Mouse (Mus musculus) heart, embryonic 14.5 days (tissue): ENCODE results near the gene Cldn10. TPM values are rescaled to one million over a fixed set of nuclear protein-coding genes. Genes with fewer than 3 reads are reported as not detected.

Source experiments
- ATAC-seq: fragments of 200-750 bp; cut with Nextera tagmentation; 2 replicates; pipeline ENCODE4 v1.8.0; 2017; ENCODE audit warnings: low read depth, moderate TSS enrichment; ENCODE audit not compliant: insufficient number of reproducible peaks, insufficient read depth, low FRiP score
- H3K27ac ChIP-seq, 2 experiments: fragments of 200-500 bp in 1 of 2; fragments of 300-500 bp in 1 of 2; sonication (generic) in 1 of 2; replicated peaks in 1 of 2; 2 replicates each; pipeline ENCODE4 v1.5.1; 2012 to 2014; ENCODE audit warnings: low read depth in 2 of 2, low read length in 2 of 2, control low read depth in 1 of 2, mild to moderate bottlenecking in 1 of 2, mixed read lengths in 1 of 2; ENCODE audit not compliant: control insufficient read depth in 1 of 2, insufficient read depth in 1 of 2
- H3K27me3 ChIP-seq: fragments of 300-500 bp; sonication (generic); 2 replicates; pipeline ENCODE4 v1.6.1; 2014; ENCODE audit warnings: mild to moderate bottlenecking, low read length, control low read depth; ENCODE audit not compliant: control insufficient read depth, insufficient read depth
- H3K36me3 ChIP-seq: fragments of 300-500 bp; sonication (generic); 2 replicates; pipeline ENCODE4 v1.6.1; 2014; ENCODE audit warnings: mild to moderate bottlenecking, control low read depth, low read length, mixed read lengths; ENCODE audit not compliant: control insufficient read depth, insufficient read depth
- H3K4me1 ChIP-seq, 2 experiments: fragments of 200-500 bp in 1 of 2; fragments of 300-500 bp in 1 of 2; sonication (generic) in 1 of 2; 2 replicates each; pipeline ENCODE4 v1.6.1; 2012 to 2014; ENCODE audit warnings: low read length in 2 of 2, control low read depth in 1 of 2, mixed read lengths in 1 of 2; ENCODE audit not compliant: control insufficient read depth in 2 of 2, insufficient read depth in 2 of 2
- H3K4me2 ChIP-seq: fragments of 300-500 bp; sonication (generic); 2 replicates; pipeline ENCODE4 v1.6.1; 2014; ENCODE audit warnings: mild to moderate bottlenecking, low read length
- H3K4me3 ChIP-seq, 2 experiments: fragments of 200-500 bp in 1 of 2; fragments of 300-500 bp in 1 of 2; sonication (generic) in 1 of 2; 2 replicates each; pipeline ENCODE4 v1.5.1; 2012 to 2014; ENCODE audit warnings: low read length in 2 of 2, mild to moderate bottlenecking in 2 of 2, control low read depth in 1 of 2, low read depth in 1 of 2, moderate library complexity in 1 of 2; ENCODE audit not compliant: control insufficient read depth in 1 of 2, insufficient read depth in 1 of 2
- H3K9ac ChIP-seq: fragments of 300-500 bp; sonication (generic); 2 replicates; pipeline ENCODE4 v1.6.1; 2014; ENCODE audit warnings: mild to moderate bottlenecking, low read length
- H3K9me3 ChIP-seq: fragments of 300-500 bp; sonication (generic); 2 replicates; pipeline ENCODE4 v1.6.1; 2016; ENCODE audit warnings: low read length, control low read depth; ENCODE audit not compliant: control insufficient read depth
- WGBS: fragments of 180-500 bp; shearing (Covaris S2); extraction: QIAGEN DNeasy Blood & Tissue Kit; methylation state at CpG from one replicate; pipeline ENCODE4 v1.1.7; 2014; 5-methylcytosine and 5-hydroxymethylcytosine counted together
- polyA plus RNA-seq: library from polyadenylated mRNA; unstranded; fragments of >200 nt; fragmentation: Nextera tagmentation; extraction: Ambion mirVana; gene quantifications from 2 replicates; pipeline ENCODE4 v1.2.1, GENCODE M21; 2014

Gene Cldn10
- polyA plus RNA-seq, 1 experiment from 2014 or later, result 0.45 TPM

DNA sequence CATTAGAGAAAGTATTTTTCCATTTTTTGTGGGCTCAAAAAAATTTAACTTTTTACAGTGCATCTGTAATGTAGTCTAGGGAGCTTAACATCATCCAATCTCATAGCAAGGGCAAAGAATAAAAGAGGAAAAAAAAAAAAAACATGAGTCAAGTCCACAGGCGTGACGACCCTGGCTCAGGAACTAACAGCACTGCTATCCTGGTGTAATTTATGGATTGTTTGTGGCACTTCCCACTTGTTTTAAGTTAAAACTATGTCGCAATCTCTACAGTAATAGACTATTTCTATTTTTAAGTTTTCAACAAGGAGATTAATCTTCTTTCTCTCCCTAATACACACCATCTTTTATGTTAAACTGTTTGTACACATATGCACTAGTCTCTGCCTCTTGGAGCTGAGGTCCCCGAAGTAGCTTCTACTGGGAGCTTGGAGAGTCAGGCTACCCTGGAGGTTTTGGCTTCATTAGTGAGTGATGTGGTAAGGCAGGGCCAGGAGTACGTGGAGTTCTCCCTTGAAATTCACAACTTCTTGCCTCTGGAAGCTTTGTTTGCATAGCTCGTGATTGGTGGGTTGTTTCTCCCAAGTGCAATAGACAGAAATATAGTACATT is 63.9 kb downstream of the Cldn10 start:
- WGBS, result 71% methylated on average over 6 of the region's 6 CpGs
- Histone ChIP-seq H3K36me3 (no peaks in the 10 kb centered on the region), H3K27me3 (peaks cover 15% of the 10 kb centered on the region), H3K9me3 (no peaks in the 10 kb centered on the region), H3K4me1 (0 out of 4 replicates have a peak, but pooled peaks cover 3 to 14% of the 10 kb centered on the region in 2 experiments), H3K9ac (no peak overlapping the region), H3K4me3 (no peak overlapping the region), H3K27ac (no peak overlapping the region), H3K4me2 (no peak overlapping the region)
- ATAC-seq, result no peak

DNA sequence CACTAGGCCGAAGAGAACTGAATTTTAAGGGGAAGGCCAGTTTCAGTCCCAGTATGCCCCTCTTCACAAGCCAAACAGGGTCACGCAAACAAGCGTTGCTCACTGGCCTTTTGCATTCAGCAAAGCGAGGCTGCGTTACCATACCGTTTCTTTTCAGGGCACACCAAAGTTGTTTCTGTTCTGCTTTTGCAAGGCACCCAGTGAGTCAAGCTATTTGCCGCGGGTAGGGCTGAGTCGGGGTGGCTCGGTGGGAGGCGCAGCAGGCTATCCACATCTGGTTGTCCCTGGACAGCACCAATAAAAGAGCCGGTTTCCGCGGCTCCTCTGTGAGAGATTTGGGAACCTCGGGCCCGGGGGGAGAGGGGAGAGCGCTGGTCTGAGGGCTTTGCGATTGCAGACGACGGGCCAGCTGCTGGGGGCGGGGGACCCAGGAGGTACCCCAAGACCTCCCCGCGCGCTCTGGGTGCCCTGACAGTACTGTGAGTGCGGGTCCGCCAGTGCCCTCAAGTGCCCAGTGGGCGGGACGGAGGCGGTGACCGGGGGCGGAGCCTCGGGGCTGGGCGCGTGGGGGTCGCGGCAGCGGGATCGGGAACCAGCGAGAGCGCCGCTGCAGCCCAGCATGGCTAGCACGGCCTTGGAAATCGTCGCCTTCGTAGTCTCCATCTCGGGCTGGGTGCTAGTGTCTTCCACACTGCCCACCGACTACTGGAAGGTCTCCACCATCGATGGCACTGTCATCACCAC is 66.8 kb downstream of the Cldn10 start:
- no peak; the same call in 1 of the 2 replicates for ATAC-seq
- H3K9ac ChIP-seq, result peak overlapping the region; percentile 55
- 1% methylated on average over 47 of the region's 48 CpGs for WGBS
- peak overlapping the region; percentile 99 for H3K4me2 ChIP-seq
- H3K9me3 ChIP-seq, result no peaks in the 10 kb centered on the region
- peaks cover 24% of the 10 kb centered on the region for H3K27me3 ChIP-seq
- no peak overlapping the region for H3K27ac ChIP-seq
- peak overlapping the region; percentile 49 to 60 for H3K4me3 ChIP-seq
- no peaks in the 10 kb centered on the region for H3K36me3 ChIP-seq
- 0 out of 4 replicates have a peak, but pooled peaks cover 3 to 14% of the 10 kb centered on the region in 2 experiments for H3K4me1 ChIP-seq

DNA sequence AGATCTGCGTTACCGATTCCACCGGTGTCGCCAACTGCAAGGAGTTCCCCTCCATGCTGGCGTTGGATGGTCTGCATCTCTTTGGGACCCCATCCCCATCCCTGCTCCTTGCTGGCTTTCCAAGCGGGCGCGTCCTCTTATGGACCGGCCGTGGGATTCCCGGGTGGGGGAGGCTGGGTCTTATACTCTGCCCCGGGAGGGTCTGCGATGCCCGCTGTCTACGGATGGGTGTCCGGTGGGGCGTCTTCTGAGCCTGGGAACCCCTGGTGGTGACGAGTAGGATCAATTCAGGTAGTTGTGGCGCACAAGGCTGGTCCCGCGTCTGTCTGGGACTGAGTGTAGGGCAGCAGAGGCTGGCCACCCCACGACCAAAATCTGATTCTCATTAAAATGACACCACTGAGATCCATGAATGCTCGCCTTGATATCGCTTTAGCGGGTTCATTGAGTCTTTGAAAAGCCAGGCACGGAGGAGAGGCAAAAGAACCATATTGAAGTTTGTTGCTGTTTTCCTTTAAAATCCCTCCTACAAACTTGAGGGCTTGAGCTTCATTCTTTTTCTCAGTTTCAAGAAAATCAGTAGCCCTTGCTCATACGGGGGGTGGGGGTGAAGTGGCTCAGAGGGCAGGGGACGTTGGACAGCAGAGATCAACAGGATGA is 67.6 kb downstream of the Cldn10 start:
- H3K36me3 ChIP-seq, result no peaks in the 10 kb centered on the region
- H3K9ac ChIP-seq, result peak overlapping the region; percentile 55
- H3K27ac ChIP-seq, result no peak overlapping the region
- peak overlapping the region; percentile 49 to 60 for H3K4me3 ChIP-seq
- WGBS, result 1% methylated on average over 28 of the region's 28 CpGs
- no peaks in the 10 kb centered on the region for H3K9me3 ChIP-seq
- H3K4me2 ChIP-seq, result peak overlapping the region; percentile 99
- peaks cover 24% of the 10 kb centered on the region for H3K27me3 ChIP-seq
- ATAC-seq, result no peak
- H3K4me1 ChIP-seq, result 0 out of 4 replicates have a peak, but pooled peaks cover 3 to 14% of the 10 kb centered on the region in 2 experiments

DNA sequence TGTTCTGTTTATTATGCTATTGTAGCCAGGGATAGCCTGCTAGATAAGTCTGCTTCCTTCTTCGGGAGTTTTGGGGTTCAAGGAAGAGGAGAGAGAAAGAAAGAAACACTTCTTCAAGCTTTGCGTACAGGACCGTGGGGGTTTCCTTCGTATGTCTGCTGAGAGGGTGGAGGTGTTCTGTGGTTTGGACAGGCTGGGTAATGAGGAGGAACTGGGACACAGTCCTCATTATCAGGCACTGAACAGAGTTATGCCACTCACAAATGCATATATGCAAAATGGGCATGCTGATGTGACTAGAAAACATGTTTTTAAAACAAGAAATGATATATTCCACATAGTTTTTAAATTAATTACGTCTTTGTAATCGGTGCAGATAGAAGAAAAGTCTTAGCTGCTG is 68.9 kb downstream of the Cldn10 start:
- Histone ChIP-seq H3K27ac (no peak overlapping the region), H3K27me3 (peaks cover 24% of the 10 kb centered on the region), H3K4me1 (0 out of 4 replicates have a peak, but pooled peaks cover 3 to 14% of the 10 kb centered on the region in 2 experiments), H3K4me2 (no peak overlapping the region), H3K9me3 (no peaks in the 10 kb centered on the region), H3K9ac (no peak overlapping the region), H3K4me3 (no peak overlapping the region), H3K36me3 (no peaks in the 10 kb centered on the region)
- 83% methylated on average over 6 of the region's 6 CpGs for WGBS
- no peak for ATAC-seq

DNA sequence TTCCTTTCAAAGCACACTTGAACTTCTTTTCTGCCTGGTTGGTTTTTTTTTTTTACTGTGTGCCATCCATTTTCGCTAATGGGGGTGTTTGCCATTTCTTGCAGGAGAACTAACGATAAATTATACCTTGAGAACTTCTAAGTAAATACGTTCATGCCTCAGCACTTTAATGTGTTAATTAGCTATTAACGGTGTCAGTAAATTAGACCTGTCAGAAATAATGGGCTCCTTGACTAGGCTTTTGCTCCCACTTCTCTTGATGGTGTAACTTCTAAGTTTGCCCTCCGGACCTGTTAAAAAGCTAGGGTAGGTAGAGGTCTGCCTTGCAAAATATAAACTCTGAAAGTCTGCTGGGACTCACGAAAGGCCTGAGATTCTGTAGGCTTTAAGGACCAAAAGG is 70.6 kb downstream of the Cldn10 start:
- Histone ChIP-seq H3K4me3 (no peak overlapping the region), H3K4me1 (0 out of 4 replicates have a peak, but pooled peaks cover 3 to 14% of the 10 kb centered on the region in 2 experiments), H3K27me3 (peaks cover 24% of the 10 kb centered on the region), H3K4me2 (no peak overlapping the region), H3K9me3 (no peaks in the 10 kb centered on the region), H3K36me3 (no peaks in the 10 kb centered on the region), H3K9ac (no peak overlapping the region), H3K27ac (no peak overlapping the region)
- WGBS, result 61% methylated on average over 6 of the region's 6 CpGs
- no peak for ATAC-seq

DNA sequence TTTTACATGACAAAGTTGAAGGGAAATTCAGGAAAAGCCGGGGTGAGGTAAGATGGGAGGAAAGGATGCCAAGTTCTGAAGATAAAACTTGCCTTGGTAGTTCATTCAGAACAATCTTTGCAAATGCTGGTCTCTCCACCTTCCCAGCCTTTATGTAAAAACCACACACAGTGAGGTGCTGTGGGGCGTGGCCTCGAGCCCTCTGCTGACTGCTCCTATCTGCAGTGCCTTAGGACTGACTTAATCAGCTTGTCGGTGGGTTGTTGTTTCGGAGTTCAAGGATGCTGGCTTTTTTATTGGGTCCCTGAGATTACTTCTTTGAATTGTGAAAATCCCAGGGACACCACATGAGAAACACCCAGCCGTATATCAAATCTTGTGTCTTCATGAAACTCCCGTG is 74.5 kb downstream of the Cldn10 start:
- Histone ChIP-seq H3K4me3 (no peak overlapping the region), H3K4me2 (no peak overlapping the region), H3K9ac (no peak overlapping the region), H3K4me1 (no peaks in the 10 kb centered on the region), H3K27me3 (peaks cover 4% of the 10 kb centered on the region), H3K36me3 (no peaks in the 10 kb centered on the region), H3K27ac (no peak overlapping the region), H3K9me3 (no peaks in the 10 kb centered on the region)
- 47% methylated on average over 7 of the region's 7 CpGs for WGBS
- ATAC-seq, result no peak

DNA sequence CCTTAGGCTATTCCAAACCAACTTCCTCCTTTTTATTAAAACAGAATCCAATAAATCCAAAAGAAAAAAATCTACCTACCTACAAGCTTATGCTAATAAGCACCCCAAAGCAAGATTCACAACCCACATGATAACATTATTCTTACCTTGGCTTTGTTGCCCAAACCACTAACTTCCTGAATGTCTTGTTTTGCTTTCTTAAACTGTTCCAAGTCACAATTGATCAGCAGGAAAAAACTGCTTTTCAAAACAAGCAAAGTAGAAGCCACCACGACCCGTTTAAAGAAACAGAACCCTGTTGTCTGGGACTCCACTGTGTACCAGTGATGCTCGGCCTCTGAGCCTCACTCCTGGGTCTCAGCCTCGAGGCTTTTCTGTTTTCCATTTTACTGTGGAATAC is 77.2 kb downstream of the Cldn10 start:
- H3K4me2 ChIP-seq, result no peak overlapping the region
- H3K9ac ChIP-seq, result no peak overlapping the region
- no peak overlapping the region for H3K4me3 ChIP-seq
- H3K27me3 ChIP-seq, result no peaks in the 10 kb centered on the region
- no peak for ATAC-seq
- whole genome bisulfite sequencing, result 48% methylated on average over 4 of the region's 4 CpGs
- 0 out of 4 replicates have a peak, but pooled peaks cover 0 to 2% of the 10 kb centered on the region in 2 experiments for H3K4me1 ChIP-seq
- H3K36me3 ChIP-seq, result no peaks in the 10 kb centered on the region
- no peaks in the 10 kb centered on the region for H3K9me3 ChIP-seq
- H3K27ac ChIP-seq, result no peak overlapping the region
